Mouse (Mus musculus): ENCODE results near the gene Pdia5.

Pdia5 gene

DNA sequence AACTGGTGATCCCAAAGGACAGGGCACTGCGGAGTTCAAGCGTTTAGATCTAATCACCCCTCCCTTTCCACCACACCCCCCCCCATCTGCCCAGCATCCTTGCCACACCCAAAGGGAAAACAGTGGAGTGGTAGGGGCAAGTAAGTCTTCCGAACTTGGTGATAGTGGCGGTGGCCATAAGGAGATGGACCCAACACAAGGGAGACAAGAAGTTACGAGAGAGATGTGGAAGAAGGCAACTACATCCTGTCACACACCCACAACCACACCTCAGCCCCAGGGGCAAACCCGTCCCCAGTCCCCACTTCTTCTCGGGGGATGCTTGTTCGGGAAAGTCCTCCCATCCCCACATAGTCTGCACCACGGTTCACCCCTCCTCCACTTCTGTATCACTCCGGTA is 880 bp downstream of the Pdia5 start:
- Histone ChIP-seq H3K9me3 (ENCODE audit: low read length) (no peaks in the 10 kb centered on the region), H3K27me3 (ENCODE audit: insufficient read depth, low read length) (peaks cover 33% of the 10 kb centered on the region), H3K4me1 (replicated peaks; ENCODE audit: low read depth, low read length) (peaks cover 44% of the 10 kb centered on the region), H3K4me3 (replicated peaks; ENCODE audit: low read length) (peak overlapping the region; percentile 90), H3K36me3 (ENCODE audit: insufficient read depth, low read length) (no peaks in the 10 kb centered on the region)
- TF ChIP-seq CTCF (conservative IDR thresholded peaks at IDR 0.05; ENCODE audit: low read length) = no peak
- no peak for TF ChIP-seq NANOG (IDR thresholded peaks at IDR 0.05; ENCODE audit: borderline replicate concordance, low read length)
- TF ChIP-seq POU5F1 (IDR thresholded peaks at IDR 0.05; ENCODE audit: borderline replicate concordance, low read length) = no peak

DNA sequence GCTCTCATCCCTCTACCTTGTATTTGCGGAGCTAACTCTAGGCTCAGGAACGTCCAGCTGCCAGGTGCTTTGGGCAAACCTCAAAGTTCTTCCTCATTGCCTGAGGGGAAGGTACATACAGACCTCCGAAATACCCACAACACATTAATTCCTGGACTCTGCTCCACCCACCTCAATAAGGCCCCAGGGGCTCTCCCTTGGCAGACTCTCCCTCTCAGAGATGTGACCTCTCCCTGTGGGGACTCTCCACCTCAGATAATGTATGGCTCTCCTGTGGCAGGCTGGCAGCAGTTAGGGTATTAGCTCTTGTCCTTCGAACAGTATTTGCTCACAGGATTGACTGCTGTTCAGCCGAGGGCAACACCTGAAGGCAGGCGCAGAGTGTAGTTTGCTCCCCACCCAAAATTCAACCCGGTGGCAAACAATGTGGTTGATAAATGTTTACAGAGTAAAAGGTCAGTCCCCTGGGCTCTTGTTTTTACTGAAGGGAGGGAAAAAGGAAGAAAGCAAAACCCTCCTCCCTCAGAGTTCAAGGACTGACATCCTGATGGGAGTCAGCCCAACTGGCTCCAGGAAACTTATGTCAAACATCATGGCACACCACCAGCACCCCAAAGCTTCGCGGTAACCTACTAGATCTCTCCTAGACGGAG is 1.5 kb downstream of the Pdia5 start:
- peaks cover 27% of the 10 kb centered on the region for H3K27me3 ChIP-seq (ENCODE audit: insufficient read depth, low read length)
- H3K9me3 ChIP-seq (ENCODE audit: low read length) = no peaks in the 10 kb centered on the region
- H3K4me3 ChIP-seq (replicated peaks; ENCODE audit: low read length) = peak overlapping the region; percentile 90
- no peak for TF ChIP-seq CTCF (conservative IDR thresholded peaks at IDR 0.05; ENCODE audit: low read length)
- no peaks in the 10 kb centered on the region for H3K36me3 ChIP-seq (ENCODE audit: insufficient read depth, low read length)
- H3K4me1 ChIP-seq (replicated peaks; ENCODE audit: low read depth, low read length) = peaks cover 50% of the 10 kb centered on the region

DNA sequence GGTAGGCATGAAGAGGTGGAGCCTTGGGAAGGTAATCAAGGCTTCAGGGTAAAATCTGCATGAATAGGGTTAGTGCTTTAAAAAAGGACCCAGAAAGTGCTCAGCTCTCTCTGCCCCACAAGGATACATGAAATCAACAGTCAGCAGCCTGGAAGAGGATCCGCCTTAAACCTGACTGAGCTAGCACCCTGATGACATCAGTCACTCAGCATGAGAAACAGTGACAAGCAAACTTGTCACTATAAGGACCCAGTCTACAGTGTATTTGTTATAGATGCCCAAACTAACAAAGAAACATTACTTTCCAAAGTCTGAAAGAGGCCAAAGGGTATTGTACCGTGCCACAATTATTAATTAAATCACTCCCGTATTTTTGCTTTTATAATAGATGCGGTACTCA is 2.9 kb downstream of the Pdia5 start:
- Histone ChIP-seq H3K9me3 (ENCODE audit: low read length) (no peaks in the 10 kb centered on the region), H3K4me1 (replicated peaks; ENCODE audit: low read depth, low read length) (peaks cover 56% of the 10 kb centered on the region), H3K4me3 (replicated peaks; ENCODE audit: low read length) (no peak overlapping the region), H3K36me3 (ENCODE audit: insufficient read depth, low read length) (no peaks in the 10 kb centered on the region), H3K27me3 (ENCODE audit: insufficient read depth, low read length) (peaks cover 24% of the 10 kb centered on the region)
- TF ChIP-seq POU5F1 (IDR thresholded peaks at IDR 0.05; ENCODE audit: borderline replicate concordance, low read length) (no peak), CTCF (conservative IDR thresholded peaks at IDR 0.05; ENCODE audit: low read length) (no peak), NANOG (IDR thresholded peaks at IDR 0.05; ENCODE audit: borderline replicate concordance, low read length) (no peak)

DNA sequence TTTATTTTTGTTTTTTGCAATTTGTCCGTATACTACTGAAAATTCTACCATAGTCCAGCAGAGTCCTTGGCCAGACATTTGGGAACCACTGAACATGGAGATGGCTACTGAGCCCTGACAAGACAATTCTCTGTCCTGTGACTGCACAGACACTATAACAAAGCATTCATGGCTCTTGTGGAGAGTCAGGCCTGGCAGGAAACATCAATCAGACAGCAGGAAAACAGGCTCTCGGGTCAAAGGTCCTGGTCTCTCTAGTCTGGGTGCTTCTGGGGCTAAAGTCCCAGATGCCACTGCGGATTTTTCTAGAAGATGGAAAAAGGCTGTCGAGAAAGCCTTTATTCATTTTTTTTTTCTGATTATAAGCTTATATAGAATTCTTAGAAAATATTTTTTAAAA is 3.6 kb downstream of the Pdia5 start:
- H3K36me3 ChIP-seq (ENCODE audit: insufficient read depth, low read length) = no peaks in the 10 kb centered on the region
- peaks cover 21% of the 10 kb centered on the region for H3K27me3 ChIP-seq (ENCODE audit: insufficient read depth, low read length)
- no peaks in the 10 kb centered on the region for H3K9me3 ChIP-seq (ENCODE audit: low read length)
- no peak overlapping the region for H3K4me3 ChIP-seq (replicated peaks; ENCODE audit: low read length)
- H3K4me1 ChIP-seq (replicated peaks; ENCODE audit: low read depth, low read length) = peaks cover 56% of the 10 kb centered on the region
- TF ChIP-seq POU5F1 (IDR thresholded peaks at IDR 0.05; ENCODE audit: borderline replicate concordance, low read length) = no peak
- no peak for TF ChIP-seq NANOG (IDR thresholded peaks at IDR 0.05; ENCODE audit: borderline replicate concordance, low read length)
- no peak for TF ChIP-seq CTCF (conservative IDR thresholded peaks at IDR 0.05; ENCODE audit: low read length)

DNA sequence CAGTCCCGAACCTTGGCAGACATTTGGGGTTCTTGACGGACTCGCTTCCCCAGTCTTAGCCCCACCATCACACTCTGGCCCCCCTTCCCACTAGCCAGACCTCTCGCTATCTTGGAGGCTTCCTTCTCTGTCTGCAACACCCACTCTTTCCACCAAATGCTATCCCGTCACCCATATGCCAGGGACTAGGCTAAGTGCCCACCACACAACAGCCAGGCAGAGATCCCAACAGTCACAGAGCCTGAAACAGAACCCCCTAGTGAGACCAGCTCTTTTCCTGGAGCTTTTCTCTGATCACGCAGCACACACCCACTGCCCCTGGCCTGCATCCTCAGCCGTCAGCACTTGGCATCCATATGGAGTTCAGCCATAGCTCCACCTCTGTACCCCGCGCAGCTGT is 5.0 kb downstream of the Pdia5 start:
- TF ChIP-seq CTCF (conservative IDR thresholded peaks at IDR 0.05; ENCODE audit: low read length) = no peak
- no peak for TF ChIP-seq POU5F1 (IDR thresholded peaks at IDR 0.05; ENCODE audit: borderline replicate concordance, low read length)
- no peaks in the 10 kb centered on the region for H3K36me3 ChIP-seq (ENCODE audit: insufficient read depth, low read length)

DNA sequence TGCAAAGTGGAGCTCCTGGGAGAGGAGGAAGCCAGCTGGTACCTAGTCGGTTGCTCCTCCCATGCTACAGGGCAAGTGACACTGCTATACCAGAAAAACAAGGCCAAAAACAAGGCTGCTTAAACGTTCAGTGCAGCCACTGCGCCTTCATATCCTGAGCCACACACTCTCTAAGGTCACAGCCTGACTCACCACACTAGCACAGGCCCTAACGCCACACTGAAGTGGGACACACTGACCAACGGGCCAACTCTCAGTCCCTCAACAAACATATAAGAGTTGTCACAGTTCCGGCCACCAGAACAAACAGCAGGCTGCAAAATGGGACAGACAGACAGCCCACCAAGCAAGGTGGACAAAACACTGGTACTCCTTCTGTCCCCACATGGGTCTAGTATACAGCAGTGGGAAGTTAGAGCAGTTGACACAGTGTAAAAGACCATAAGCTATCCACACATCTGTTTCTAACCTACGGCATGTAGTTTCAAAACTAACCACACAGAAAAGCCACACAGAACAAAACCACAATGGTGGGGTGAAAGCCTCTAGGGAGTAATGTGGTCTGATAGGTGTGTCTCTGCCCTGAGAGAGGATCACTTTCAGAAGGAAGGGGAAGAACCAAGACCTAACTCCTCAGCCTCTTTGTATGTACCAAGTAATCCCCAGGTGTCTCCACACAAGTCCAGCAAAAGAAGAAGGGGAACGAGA is 6.0 kb downstream of the Pdia5 start:
- TF ChIP-seq POU5F1 (IDR thresholded peaks at IDR 0.05; ENCODE audit: borderline replicate concordance, low read length) (no peak), CTCF (conservative IDR thresholded peaks at IDR 0.05; ENCODE audit: low read length) (no peak), NANOG (IDR thresholded peaks at IDR 0.05; ENCODE audit: borderline replicate concordance, low read length) (no peak)
- Histone ChIP-seq H3K9me3 (ENCODE audit: low read length) (no peaks in the 10 kb centered on the region), H3K4me3 (replicated peaks; ENCODE audit: low read length) (no peak overlapping the region), H3K4me1 (replicated peaks; ENCODE audit: low read depth, low read length) (peaks cover 54% of the 10 kb centered on the region), H3K36me3 (ENCODE audit: insufficient read depth, low read length) (peaks cover 7% of the 10 kb centered on the region), H3K27me3 (ENCODE audit: insufficient read depth, low read length) (peaks cover 13% of the 10 kb centered on the region)

More for the DNA sequence above, 5.0 kb downstream of the Pdia5 start:
- H3K9me3 ChIP-seq (ENCODE audit: low read length) = no peaks in the 10 kb centered on the region
- peaks cover 52% of the 10 kb centered on the region for H3K4me1 ChIP-seq (replicated peaks; ENCODE audit: low read depth, low read length)
- H3K27me3 ChIP-seq (ENCODE audit: insufficient read depth, low read length) = peaks cover 21% of the 10 kb centered on the region
- H3K4me3 ChIP-seq (replicated peaks; ENCODE audit: low read length) = no peak overlapping the region

DNA sequence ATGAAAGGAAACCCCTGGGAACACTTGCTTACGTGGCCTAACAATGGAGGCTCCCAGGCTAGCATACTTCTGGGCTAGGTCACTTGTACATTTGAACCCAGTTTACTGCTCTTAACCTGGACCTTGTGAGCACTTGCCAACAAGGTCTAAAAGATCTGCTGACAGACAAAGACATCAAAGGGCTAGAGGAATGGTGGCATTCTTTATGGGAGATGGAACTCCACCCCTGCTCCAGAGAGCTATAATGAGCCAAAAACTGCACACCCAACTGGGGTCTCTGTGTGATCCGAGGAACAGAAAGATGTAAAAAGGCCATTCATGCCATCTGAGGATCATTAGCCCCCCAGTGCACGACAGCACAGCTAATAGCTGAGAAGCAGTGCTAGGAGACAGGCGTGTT is 6.6 kb downstream of the Pdia5 start:
- Histone ChIP-seq H3K36me3 (ENCODE audit: insufficient read depth, low read length) (peaks cover 8% of the 10 kb centered on the region), H3K4me3 (replicated peaks; ENCODE audit: low read length) (no peak overlapping the region), H3K4me1 (replicated peaks; ENCODE audit: low read depth, low read length) (peaks cover 49% of the 10 kb centered on the region), H3K27me3 (ENCODE audit: insufficient read depth, low read length) (peaks cover 8% of the 10 kb centered on the region), H3K9me3 (ENCODE audit: low read length) (no peaks in the 10 kb centered on the region)
- no peak for TF ChIP-seq CTCF (conservative IDR thresholded peaks at IDR 0.05; ENCODE audit: low read length)
- peak; percentile 5; the same call in 1 of the 2 replicates for TF ChIP-seq POU5F1 (IDR thresholded peaks at IDR 0.05; ENCODE audit: borderline replicate concordance, low read length)

DNA sequence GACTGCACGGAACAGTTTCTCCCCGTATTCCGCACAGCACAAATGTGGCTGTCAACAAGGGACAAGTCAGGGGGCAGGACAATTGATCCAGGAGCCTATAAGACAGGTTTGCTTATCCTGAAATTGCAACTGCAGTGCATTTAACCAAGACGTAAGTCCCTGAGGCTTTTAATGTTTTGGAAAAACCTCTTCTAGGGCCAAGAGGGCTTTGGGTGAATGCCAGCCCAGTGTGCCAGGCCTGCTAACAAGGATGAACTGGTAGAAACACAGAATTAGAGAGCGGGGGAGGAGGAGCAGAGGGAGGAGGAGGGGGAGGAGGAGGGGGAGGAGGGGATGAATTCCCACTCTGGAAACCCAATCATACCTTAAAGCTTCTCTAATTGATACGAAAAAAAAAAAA is 11.4 kb downstream of the Pdia5 start:
- Histone ChIP-seq H3K9me3 (ENCODE audit: low read length) (no peaks in the 10 kb centered on the region), H3K27me3 (ENCODE audit: insufficient read depth, low read length) (no peaks in the 10 kb centered on the region), H3K36me3 (ENCODE audit: insufficient read depth, low read length) (peaks cover 17% of the 10 kb centered on the region), H3K4me3 (replicated peaks; ENCODE audit: low read length) (no peak overlapping the region), H3K4me1 (replicated peaks; ENCODE audit: low read depth, low read length) (peaks cover 21% of the 10 kb centered on the region)
- TF ChIP-seq NANOG (IDR thresholded peaks at IDR 0.05; ENCODE audit: borderline replicate concordance, low read length) = no peak
- TF ChIP-seq CTCF (conservative IDR thresholded peaks at IDR 0.05; ENCODE audit: low read length) = no peak
- no peak for TF ChIP-seq POU5F1 (IDR thresholded peaks at IDR 0.05; ENCODE audit: borderline replicate concordance, low read length)

DNA sequence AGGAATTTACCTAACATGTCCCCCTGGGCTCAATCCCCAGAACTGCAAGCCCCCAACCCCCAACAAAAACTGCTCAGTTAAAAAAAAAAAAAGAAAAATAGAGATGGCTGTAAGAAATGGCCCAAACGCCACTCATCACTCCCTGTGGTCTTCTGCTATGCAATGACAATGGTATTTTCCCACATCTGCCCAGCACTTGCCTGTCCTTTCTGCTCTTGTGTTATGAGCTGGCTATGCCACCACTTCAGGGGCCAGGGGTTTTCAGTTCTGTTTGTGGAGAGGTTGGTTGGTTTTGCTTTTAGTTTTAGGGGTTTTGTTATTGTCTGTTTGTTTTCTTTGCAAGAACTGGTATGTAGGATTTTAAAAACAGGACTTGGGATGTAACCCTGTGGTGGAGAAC is 13.4 kb downstream of the Pdia5 start:
- no peak for TF ChIP-seq POU5F1 (IDR thresholded peaks at IDR 0.05; ENCODE audit: borderline replicate concordance, low read length)
- TF ChIP-seq NANOG (IDR thresholded peaks at IDR 0.05; ENCODE audit: borderline replicate concordance, low read length) = no peak
- TF ChIP-seq CTCF (conservative IDR thresholded peaks at IDR 0.05; ENCODE audit: low read length) = no peak
- H3K27me3 ChIP-seq (ENCODE audit: insufficient read depth, low read length) = no peaks in the 10 kb centered on the region
- H3K9me3 ChIP-seq (ENCODE audit: low read length) = no peaks in the 10 kb centered on the region
- H3K4me3 ChIP-seq (replicated peaks; ENCODE audit: low read length) = no peak overlapping the region
- H3K36me3 ChIP-seq (ENCODE audit: insufficient read depth, low read length) = peaks cover 18% of the 10 kb centered on the region
- peaks cover 13% of the 10 kb centered on the region for H3K4me1 ChIP-seq (replicated peaks; ENCODE audit: low read depth, low read length)

Measured in E14TG2a.4 (cell line).